Mouse (Mus musculus): ENCODE data around the gene Hsd11b1.
"Not testable (repeated sequence)": the region's sequence is repeated elsewhere in the genome, so short reads cannot be mapped to it uniquely, and the experiment has no call there.

Gene Hsd11b1

DNA sequence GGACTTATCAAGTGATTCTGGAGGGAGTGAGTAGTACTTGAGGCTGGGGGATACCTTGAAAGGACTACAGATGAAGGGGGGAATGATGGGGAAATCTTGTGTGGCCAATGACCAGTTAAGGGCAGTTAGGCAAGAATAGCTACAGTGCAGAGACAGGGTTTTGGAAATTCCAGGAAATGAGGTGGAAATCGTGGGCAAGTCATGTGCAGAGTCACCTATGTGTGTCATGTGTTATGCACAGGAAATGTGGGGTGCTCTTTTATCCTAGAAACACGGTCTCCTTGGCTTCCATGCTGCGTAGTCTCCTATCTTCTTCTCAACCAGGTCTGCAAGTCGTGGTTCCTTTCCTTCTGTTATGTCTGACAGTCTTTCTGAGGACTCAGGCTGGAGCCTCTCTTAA, 15.6 kb upstream of the Hsd11b1 start:
- DNase-seq (ENCODE audit: low spot score), result no peak

DNA sequence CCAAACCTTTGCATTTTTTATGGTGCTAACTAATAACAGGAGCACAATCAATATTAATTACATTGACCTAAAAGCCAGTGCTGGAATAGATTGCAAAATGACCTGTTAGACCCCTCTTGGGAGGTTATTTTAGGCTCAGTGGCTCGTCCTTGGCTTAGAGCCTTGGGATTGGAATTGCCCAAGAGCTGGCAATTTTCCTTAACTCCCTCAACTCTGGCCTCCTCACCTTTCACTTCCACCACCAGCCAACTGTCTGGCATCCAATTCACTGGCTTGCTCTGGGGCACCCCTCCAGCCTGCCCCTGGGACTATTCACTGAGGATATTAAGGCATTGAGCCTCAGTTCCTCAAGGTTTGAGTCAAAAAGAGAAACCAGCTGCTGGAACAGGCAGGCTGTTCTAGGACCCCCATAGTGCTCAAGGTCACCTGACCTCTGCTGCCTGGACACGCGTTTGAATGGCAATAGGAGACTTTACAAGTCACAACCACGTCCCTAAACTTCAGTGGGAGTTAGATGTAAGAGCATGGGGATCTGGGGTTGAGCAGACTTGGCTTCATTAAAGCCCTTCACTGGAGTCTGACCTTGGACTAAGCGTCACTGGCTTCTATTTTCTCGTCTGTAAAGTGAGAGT, 14.7 kb upstream of the Hsd11b1 start:
- no peak for DNase-seq (ENCODE audit: low spot score)

DNA sequence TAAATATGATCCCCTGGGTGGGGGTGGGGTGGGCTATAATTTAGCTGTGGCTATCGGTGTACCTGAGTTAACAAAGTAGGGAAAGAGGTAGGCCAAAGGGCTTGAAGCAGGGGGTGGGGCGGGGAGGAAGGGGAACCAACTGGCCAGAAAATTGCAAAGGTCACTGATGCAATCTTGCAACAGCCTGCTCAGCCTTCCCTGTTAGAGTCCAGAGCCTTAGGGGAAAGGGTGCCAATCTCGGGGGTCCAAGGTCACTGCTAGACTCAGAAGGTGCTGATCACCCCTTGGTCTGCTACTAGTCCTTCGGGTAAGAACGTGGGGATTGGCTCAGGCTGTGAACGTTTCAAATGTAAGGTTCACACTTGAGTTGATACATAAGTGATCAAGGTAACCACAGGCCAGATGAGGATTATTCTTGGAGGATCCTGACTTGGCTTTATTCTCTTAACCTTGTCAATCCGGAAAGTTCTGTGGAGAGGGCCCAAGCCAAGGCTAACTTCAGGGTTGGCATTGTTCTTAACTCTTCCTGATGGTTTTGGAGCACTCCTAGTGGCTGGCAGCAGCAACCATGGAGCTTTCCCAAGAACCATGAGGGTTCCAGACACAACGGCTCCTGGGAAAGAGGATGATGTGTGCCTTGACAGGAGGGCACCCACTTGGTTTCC, 10.7 kb upstream of the Hsd11b1 start:
- DNase-seq (ENCODE audit: low spot score), result no peak

DNA sequence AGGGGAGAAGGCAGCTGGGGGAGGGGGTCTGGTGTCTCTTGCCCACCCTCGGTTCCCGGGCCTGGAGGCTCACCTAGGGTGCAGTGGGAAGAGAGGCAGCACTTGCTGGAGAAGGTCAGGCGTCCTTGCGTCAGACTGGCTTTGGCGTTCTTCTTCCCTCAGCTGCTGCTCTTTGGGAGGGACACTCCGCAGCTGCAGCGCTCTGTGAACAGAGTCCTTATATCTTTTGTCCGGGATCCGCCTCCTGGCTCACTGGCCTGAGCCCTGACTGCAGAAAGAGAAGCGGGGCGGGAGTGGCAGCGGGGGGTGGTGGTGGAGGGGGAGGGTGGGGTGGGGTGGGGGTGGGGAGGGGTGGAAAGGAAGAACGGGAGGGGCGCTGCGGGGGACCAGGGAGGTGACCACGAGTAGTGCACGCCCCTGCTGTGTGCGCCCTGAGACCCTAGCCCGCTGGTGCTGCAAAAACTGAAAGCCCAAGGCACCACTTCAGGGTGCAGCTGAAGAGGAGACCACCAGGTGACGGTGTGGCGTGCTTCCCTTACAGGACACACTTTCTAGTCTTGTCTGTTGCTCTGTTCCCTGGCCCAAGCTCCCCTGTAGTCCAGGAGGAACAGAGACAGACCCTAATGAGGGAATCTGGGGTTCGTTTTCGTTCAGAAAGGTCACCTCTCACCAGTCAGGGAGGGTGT, 9.2 kb upstream of the Hsd11b1 start, which contains the start of gene G0s2:
TSS of gene G0s2 (minus strand) at position 302 of the 686 bp plus-strand sequence.
- peak; percentile 77 for DNase-seq (ENCODE audit: low spot score)

DNA sequence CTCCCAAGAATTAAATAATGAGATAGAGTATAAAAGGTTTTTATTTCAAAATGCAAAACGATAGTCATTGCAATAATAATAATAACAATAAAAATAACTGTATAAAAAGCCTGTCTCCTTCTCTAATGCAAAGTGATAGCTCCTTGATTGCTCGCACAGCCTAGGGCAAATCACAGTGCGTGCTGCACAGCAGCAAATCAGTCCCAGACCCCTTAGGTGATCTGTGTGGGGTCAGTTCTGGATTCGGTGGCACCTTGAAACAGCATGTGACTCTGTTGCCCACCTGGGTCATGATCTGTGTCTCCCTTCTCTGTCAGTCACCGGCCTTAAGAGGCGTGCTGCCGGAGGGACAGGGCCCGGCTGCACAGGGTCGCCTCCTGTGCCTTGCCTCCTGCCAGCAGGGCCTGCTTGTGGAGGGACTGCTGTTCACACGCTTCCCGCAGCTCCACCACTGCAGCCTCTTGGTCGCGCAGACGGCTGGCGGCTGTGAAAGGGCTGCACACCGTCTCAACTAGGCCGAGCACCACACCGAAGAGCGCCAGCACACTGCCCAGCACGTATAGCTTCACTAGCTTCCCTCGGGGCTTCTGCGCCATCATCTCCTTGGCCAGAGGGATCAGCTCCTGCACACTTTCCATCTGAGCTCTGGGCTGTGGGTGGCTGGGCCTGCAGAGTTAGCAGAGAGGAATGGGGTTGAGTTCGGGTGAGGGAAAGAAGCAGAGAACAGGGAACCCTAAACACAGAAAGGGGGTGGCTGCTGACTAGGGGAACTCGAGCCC, 8.5 kb upstream of the Hsd11b1 start:
- no peak for DNase-seq (ENCODE audit: low spot score)

DNA sequence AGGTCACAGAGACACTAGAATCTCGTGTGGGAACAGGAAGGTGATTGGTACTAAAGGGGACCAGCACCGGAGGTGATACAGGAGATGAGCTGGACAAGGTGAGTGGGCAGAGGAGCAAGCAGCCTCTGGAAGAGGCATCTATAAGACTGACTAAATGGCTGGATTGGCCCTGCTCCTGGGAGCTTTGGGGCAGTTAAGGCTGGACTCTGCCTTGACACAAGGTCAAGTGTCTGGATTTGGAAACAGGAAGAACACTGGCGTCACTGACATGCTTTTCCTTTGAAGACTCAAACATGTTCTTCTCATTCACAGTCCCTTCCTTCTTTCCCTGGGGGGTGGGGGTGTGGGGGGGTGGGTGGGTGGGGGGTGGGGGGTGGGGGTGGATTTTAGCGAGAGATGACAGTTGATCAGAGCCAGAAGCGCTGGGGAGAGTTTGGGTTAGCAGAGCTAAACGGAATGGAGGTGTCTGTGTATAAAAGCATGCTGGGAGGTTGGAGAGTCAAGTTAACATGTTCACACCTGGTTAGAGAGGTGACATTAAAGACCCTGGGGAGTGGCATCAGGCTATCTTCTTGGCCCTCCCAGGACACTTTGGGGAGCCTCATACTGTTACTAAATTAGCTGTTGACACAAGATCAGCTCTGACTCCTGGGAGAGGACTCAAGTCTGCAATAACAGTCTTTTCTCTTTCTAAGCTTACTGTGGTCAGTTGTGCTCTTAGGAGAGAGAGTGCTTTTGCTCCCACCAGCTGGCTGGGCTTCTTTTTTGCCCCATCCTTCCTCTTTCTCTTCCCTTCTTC, 7.3 kb upstream of the Hsd11b1 start:
- DNase-seq (ENCODE audit: low spot score), result no peak

DNA sequence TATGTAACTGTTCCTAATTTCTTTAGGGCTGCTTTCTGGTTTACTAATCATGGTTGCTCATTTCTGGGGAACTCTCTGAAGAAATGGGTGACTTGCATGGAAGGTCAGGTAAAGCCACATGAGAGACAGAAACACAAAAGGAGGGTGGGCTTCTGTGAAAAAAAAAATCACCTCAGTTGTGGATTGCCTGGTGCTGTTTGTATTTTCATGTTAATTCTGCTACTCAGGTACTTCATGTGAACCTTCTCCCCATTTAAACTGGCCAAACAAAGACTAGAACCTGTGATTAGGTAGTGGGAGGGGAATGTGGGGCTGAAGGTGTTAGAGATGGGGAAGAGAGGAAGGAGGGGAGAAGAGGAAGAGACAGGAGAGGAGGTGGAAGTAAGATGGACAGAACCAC, 1.9 kb upstream of the Hsd11b1 start:
- no peak for DNase-seq (ENCODE audit: low spot score)

DNA sequence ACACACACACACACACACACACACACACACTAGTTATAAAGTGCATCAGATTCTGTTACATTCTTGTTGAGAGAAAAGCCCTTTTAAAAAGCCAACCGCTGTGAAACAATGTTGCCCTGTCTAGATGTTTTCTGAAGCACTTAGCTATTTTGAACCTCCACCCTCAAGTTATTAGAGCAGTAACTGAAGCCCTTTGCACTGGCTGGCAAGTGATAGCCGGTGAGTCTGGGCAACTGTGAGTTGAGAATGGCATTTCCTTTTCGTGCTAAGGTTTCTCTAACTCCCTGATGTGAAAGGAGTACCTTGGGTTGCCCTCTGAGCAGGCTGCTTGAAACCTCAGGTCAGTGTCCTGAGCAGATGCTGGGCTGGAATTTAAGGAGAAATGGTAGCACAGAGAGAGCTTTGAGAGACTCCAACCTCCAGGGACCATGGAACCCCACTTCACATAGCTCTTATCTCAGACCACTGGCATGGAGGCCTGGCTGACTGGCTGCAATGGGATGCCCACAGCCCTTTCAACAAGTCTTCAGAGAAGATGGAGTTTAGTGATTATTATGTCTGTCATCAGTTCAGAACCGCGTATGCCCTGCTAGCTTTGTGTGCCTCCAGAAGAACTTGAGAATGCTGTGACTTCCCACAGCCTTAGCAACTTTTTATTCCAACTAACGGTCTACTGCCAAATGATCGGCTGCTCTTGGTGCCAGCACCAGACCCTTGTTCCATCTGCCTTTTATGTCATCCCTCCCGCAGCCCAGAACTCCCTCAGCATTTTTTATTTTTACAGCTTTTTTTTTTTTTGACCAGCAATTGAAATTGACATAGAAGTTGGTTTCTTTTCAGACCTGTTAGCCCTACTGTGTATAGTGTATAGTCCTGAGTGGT, 608 bp downstream of the Hsd11b1 start:
- no peak for DNase-seq (ENCODE audit: low spot score)

DNA sequence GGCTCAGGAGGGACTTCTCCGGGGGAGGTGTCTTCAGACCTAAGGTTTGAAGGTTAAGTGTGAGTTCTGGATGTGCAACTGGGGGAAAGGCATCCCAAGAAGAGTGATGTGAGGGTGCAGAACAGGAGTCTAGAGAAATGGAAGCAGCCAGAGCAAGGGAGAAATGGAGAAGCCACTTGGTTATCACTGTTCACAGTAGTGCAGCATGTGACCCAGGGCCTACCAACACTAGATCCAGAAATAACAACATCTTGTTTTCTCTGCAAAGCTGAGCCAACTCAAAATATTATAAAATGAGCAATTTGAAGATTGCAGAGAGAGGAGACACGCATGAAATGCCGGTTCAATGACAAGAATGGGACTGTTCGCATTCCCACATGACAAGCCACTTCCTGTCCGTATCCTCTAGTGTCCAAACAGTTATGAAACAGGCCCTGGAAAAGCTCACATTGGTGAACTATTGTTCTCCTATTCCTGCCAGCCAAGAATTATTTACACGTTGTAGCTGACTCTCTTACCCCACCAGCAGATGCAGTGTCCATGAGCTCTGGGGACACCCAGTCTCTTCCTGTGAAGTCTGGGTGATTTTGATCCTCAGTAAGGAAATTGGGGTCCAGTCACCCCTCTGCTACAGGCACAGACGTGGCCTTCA, 1.9 kb downstream of the Hsd11b1 start:
- no peak for DNase-seq (ENCODE audit: low spot score)

DNA sequence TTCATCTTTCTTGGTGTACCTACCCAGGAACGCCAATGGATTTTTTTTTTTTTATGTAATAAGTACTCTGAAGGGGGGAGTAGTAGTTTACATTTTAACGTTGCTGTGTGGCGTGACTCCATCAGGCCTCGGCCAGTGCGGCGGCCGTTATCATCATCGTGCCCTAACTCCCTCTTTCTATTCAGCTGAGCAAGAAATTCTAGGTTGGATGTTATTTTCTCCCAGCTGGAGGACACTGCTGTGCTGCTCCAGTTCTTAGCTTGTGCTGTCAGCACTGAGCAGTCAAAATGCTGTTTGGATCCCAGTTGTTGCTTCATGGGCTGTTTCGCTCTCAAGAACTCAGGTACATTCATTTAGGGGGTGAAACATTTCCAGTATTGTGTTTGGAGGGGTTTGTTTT, 4.3 kb downstream of the Hsd11b1 start:
- no peak for DNase-seq (ENCODE audit: low spot score)

DNA sequence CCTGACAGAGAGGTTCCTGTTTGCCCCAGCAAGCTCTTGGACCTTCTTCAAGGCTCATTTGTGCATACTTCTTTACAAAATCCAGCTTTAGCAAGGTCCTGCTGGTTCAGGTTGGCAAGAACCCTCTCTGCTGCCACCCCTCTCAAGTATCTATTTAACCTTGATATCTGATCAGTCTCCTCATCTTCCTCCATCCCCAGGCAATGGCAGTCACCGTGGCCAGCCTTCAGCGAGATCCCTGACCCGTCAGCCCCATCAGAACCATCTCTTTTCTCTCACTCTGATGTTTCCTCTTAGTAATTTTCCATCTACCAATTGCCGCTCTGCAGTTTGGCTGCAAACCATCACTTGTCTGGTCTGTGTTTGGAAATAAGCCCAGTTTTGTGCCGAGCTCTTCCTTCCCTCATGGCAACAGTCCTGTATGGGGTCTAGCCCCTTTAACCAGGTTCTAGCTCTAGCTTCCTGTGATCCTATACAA, 7.2 kb downstream of the Hsd11b1 start:
- no peak for DNase-seq (ENCODE audit: low spot score)

DNA sequence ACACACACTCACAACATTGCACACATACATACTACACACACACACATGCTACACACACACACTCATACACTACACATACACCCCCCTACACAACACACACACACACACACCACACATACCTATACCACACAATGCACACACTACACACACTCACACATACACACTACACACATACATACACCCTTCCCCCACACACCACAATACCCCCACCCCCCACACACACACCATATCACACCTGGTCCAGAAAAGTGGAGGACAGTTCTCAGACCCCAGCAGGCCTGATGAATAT, 7.6 kb downstream of the Hsd11b1 start:
- no peak for DNase-seq (ENCODE audit: low spot score)

DNA sequence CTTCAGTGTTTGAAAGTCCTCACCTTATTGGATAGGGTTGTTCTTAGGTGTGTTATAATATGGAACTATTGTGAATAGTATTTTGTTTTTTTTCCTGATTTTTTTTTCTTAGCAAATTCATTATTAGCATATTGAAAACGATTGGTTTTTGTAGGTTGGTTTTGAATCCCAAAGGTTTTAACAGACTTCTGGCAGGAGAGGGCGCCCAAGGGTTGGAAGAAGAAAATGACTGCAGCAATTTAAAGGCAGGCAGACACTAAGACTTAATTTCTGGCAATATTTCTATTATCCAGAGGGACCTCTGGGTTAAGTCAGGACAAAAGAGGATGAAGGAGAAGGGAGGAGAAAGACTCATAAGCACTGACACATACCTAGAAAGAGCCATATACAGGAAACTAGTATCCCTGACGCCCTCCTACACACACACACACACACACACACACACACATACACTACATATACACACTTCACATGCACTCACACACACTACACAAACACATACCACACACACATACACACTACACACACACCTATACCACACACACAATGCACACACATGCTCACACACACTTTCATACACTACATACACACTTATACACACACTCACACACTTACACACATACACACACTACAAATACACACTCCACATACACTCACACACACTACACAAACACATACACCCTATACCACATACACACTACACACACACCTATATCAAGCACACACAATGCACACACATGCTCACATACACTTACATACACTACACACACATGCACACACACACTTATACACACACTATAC, 8.2 kb downstream of the Hsd11b1 start:
- DNase-seq (ENCODE audit: low spot score), result peak; percentile 82

DNA sequence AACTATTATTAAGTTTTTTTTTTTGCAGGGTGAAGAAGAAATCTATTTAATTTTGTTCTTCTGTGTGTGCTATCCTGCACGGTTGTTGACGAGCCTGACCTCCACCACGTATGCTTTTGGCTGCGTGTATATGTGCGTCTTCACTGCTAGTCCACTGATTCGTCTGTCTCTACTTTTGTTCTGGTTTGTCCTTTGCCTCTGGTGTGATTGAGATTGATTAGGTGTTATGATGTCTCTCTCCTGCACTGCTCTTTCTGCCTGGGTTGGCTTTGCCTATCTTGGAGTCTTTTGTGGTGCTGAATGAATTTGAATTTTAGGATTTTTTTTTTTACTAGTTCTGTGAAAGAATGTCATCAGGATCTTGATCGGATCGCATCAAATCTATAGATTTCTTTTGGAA, 8.8 kb downstream of the Hsd11b1 start:
- DNase-seq (ENCODE audit: low spot score), result no peak

DNA sequence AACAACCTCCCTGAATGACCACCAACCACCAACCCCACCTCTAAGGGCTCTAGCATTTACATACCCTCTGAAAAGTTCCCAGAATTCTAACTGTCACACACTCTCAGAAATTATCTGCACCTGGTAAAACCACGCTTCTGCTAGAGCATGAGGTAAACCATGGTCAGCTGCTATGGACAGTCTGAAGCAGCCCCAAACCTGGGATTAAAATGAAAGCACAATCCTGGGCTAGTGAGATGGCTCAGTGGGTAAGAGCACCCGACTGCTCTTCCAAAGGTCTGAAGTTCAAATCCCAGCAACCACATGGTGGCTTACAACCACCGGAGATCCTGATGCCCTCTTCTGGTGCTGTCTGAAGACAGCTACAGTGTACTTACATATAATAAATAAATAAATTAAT, 10.0 kb downstream of the Hsd11b1 start:
- DNase-seq (ENCODE audit: low spot score), result not testable (repeated sequence)

DNA sequence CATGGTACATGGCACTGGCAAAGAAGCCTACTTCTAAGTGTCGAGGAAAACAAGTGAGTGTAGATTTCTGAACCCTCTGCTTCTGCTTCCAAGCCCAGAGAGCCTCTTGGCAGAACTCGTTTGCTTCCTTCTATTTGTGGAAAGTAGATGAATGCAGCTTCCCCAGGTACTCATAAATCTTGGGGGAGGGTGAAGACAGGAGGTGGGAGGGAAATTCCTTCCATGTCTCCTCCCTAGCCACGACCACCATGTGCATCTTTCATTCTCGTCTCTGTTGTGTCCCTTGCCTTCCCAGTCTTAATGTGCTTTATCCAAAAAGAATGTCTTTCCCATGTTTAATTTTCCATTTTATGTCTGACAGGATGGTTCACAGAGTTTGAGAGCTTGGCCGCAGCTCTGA, 11.3 kb downstream of the Hsd11b1 start:
- no peak for DNase-seq (ENCODE audit: low spot score)

DNA sequence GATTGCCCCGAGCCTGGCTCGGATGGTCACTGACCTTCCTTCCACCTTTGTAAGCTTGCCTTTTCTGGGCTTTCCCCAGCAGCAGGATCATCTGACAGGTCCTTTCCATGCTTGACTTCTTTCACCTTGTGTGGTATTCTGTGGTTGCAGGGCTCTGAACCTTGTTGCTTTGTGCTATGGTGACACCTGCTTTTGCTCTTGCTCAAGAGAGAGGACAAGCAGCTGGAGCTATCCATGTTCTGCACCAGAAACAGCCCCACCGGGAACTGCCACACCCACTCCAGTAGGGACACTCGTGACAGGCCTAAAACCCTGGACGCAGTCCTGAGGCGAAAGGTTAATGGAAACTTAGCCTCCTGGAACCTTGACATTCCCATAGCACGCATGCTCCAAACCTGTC, 12.5 kb downstream of the Hsd11b1 start:
- DNase-seq (ENCODE audit: low spot score), result no peak

DNA sequence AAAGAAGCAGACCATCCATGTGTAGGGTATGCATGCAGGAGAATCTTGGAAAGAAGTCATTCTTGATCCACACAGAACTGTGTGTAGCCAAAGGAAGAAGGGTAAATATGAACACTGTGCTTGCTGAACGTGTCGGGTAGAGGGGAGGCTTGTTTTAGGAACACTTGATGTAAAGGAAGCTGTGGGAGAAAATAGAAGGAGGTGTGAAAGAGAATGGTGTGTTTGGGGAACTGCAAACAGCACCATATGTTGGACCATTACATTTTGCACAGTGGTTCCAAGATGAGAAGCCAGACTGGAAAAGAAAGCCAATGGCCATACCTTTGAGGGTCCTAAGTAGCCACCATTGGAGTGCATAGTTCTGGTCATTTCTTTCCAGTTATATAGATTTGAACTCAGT, 13.8 kb downstream of the Hsd11b1 start:
- DNase-seq (ENCODE audit: low spot score), result no peak

DNA sequence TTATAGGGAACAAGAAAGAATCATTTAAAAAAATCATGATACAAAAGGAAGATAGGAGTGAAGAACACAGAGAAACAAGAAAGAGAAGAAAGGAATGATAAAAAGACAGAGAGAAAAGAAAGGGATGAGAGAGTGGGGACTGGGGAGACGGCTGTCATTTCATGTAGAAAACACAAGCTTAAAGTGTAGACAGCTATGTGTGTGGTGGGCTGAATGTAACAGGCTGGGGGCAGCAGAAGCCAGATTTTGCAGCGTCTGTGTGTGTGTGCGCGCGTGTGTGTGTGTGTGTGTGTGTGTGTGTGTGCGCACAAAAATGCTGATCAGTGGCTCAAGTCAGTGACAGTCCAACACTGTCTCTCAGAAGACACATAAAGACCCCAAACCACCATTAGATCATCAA, 19.6 kb downstream of the Hsd11b1 start:
- DNase-seq (ENCODE audit: low spot score), result no peak

Data from urinary bladder, postnatal 14 days (tissue).